Mouse (Mus musculus) thymus, adult 2 months (tissue): ENCODE results near the gene Ptprg.

Experiments
- CTCF ChIP-seq: fragments of 200-500 bp; IDR thresholded peaks from 2 replicates; pipeline ENCODE4 v1.5.1; 2012; ENCODE audit warnings: mild to moderate bottlenecking, control low read depth, low read length, moderate library complexity, borderline replicate concordance; ENCODE audit not compliant: control insufficient read depth, poor library complexity, insufficient read depth; ENCODE audit errors: extremely low read depth
- POLR2A ChIP-seq: fragments of 200-500 bp; IDR thresholded peaks from 2 replicates; pipeline ENCODE4 v1.6.1; 2012; ENCODE audit warnings: mild to moderate bottlenecking, low read length, control low read depth, moderate library complexity; ENCODE audit not compliant: control insufficient read depth, poor library complexity, insufficient read depth; ENCODE audit errors: extremely low read depth

DNA sequence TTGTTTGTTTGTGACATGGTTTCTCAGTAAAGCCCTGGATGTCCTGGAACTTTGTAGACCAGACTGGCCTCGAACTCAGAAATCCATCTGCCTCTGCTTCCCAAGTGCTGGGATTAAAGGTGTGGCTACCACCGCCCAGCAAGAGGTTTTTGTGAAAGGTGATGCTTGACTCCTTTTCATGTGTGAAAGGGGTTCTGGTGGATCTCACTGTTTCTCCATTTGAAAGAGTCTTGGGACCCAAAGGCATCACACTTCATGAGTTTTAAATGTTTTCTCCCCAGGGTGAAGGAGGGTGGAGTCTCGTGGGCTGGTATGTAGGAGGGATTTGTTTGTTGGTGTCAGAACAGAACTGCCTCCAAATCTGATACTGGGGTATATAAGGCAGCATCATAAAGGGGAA, 126.4 kb downstream of the Ptprg start:
- TF ChIP-seq POLR2A: no peak
- no peak for TF ChIP-seq CTCF
